11 mouse cellular contexts compared by ENCODE assay signal in genomic region chr4:138041566-138042256, GRCm38 (mm10). TPM values are rescaled to one million over a fixed set of nuclear protein-coding genes. Genes with fewer than 3 reads are reported as not detected.
DNase-seq lines count a peak whose midpoint lies in the region; ATAC-seq and TF ChIP-seq lines count a peak whose summit lies in the region.
"Had no signal": no experiment of that assay in that cellular context is flagged by ENCODE, and none has a peak within 500 bp of the region (broad histone marks: within the 10 kb centered on the region; RNA-seq: fewer than 3 reads in every experiment).

No protein-coding gene starts in this region.

- no peak for TF ChIP-seq CTCF in midbrain, postnatal 0 days (IDR thresholded peaks at IDR 0.05)
- no peak for TF ChIP-seq CTCF in stomach, postnatal 0 days (IDR thresholded peaks at IDR 0.05; ENCODE audit: low read depth)

- TF ChIP-seq EP300 in stomach, postnatal 0 days (optimal IDR thresholded peaks at IDR 0.05): no peak

- H3K36me3 ChIP-seq in midbrain, embryonic 12.5 days: peaks cover 29% of the 10 kb centered on the region
- H3K36me3 ChIP-seq in midbrain, postnatal 0 days (ENCODE audit: insufficient read depth, low read length): no peaks in the 10 kb centered on the region
- H3K36me3 ChIP-seq in stomach, postnatal 0 days (ENCODE audit: control insufficient read depth, insufficient read depth, low read length): peaks cover 7% of the 10 kb centered on the region

- H3K4me1 ChIP-seq in midbrain, embryonic 12.5 days: peaks cover 9% of the 10 kb centered on the region
- peaks cover 5% of the 10 kb centered on the region for H3K4me1 ChIP-seq in midbrain, postnatal 0 days (ENCODE audit: insufficient read depth, low read length)
- no peaks in the 10 kb centered on the region for H3K4me1 ChIP-seq in stomach, postnatal 0 days (replicated peaks; ENCODE audit: control insufficient read depth, insufficient read depth)

- H3K4me3 ChIP-seq in midbrain, embryonic 12.5 days: no peak overlapping the region
- no peak overlapping the region for H3K4me3 ChIP-seq in midbrain, postnatal 0 days (ENCODE audit: low read depth, low read length)
- H3K4me3 ChIP-seq in stomach, postnatal 0 days (ENCODE audit: low read depth, low read length): no peak overlapping the region
- H3K4me3 ChIP-seq: heart, embryonic 12.5 days; intestine, embryonic 15.5 days had no signal

- no peaks in the 10 kb centered on the region for H3K9me3 ChIP-seq in midbrain, embryonic 12.5 days
- H3K9me3 ChIP-seq in midbrain, postnatal 0 days (ENCODE audit: low read length): no peaks in the 10 kb centered on the region
- H3K9me3 ChIP-seq in stomach, postnatal 0 days (ENCODE audit: control insufficient read depth, low read length): no peaks in the 10 kb centered on the region
- H3K9me3 ChIP-seq: intestine, embryonic 15.5 days had no signal

- WGBS in midbrain, embryonic 12.5 days: 80% methylated on average over 12 of the region's 12 CpGs
- WGBS in midbrain, postnatal 0 days: 52% methylated on average over 12 of the region's 12 CpGs
- WGBS in stomach, postnatal 0 days: 61% methylated on average over 12 of the region's 12 CpGs

- no peak overlapping the region for H3K9ac ChIP-seq in midbrain, embryonic 12.5 days (replicated peaks)
- H3K9ac ChIP-seq in midbrain, postnatal 0 days (replicated peaks; ENCODE audit: low read length, poor library complexity, severe bottlenecking): no peak overlapping the region
- no peak overlapping the region for H3K9ac ChIP-seq in stomach, postnatal 0 days (ENCODE audit: low read length)
- H3K9ac ChIP-seq: heart, embryonic 12.5 days; intestine, embryonic 15.5 days had no signal

- peak overlapping the region; percentile 20; the same call in 1 of the 2 replicates for H3K27ac ChIP-seq in midbrain, embryonic 12.5 days (replicated peaks)
- no peak overlapping the region for H3K27ac ChIP-seq in midbrain, postnatal 0 days (ENCODE audit: low read depth, low read length)
- H3K27ac ChIP-seq in stomach, postnatal 0 days (replicated peaks): peak overlapping the region; percentile 58; the same call in 1 of the 2 replicates
- H3K27ac ChIP-seq: intestine, embryonic 15.5 days had no signal

- no peak overlapping the region for H3K4me2 ChIP-seq in midbrain, embryonic 12.5 days (replicated peaks)
- no peak overlapping the region for H3K4me2 ChIP-seq in midbrain, postnatal 0 days (ENCODE audit: low read depth, low read length, poor library complexity, severe bottlenecking)
- no peak overlapping the region for H3K4me2 ChIP-seq in stomach, postnatal 0 days (replicated peaks; ENCODE audit: low read depth)
- H3K4me2 ChIP-seq: heart, embryonic 12.5 days; intestine, embryonic 15.5 days had no signal

- H3K27me3 ChIP-seq in midbrain, embryonic 12.5 days: no peaks in the 10 kb centered on the region
- no peaks in the 10 kb centered on the region for H3K27me3 ChIP-seq in midbrain, postnatal 0 days (ENCODE audit: insufficient read depth, low read length)
- no peaks in the 10 kb centered on the region for H3K27me3 ChIP-seq in stomach, postnatal 0 days (ENCODE audit: control insufficient read depth, insufficient read depth, low read length)
- H3K27me3 ChIP-seq: heart, embryonic 12.5 days; intestine, embryonic 15.5 days had no signal

- DNase-seq in heart, adult 8-10 months (ENCODE audit: low spot score): peak; percentile 20
- no peak for DNase-seq in heart, postnatal 10 days
- no peak for DNase-seq in midbrain, postnatal 0 days (ENCODE audit: low spot score)
- DNase-seq in stomach, postnatal 0 days (ENCODE audit: low spot score): no peak
- DNase-seq in thymus, postnatal 4 days: no peak
- DNase-seq: cerebellum, adult 9-11 months; liver had no signal

- no peak for ATAC-seq in midbrain, embryonic 12.5 days (ENCODE audit: low FRiP score, low read depth)
- no peak for ATAC-seq in midbrain, postnatal 0 days (ENCODE audit: low FRiP score)
- ATAC-seq in granulocyte monocyte progenitor cell, adult 5-6 weeks (replicated peaks; ENCODE audit: poor library complexity, severe bottlenecking): peak; percentile 69
- ATAC-seq in stomach, postnatal 0 days (ENCODE audit: low FRiP score, low TSS enrichment): no peak
- ATAC-seq: intestine, embryonic 15.5 days had no signal

- intact Hi-C loops in heart, postnatal 10 days (cut with DNase I): no loop called here

RNA-seq across cellular contexts. Expression of gene Eif4g3, which starts 48.9 kb away (rescaled TPM):
- 10 to 100 TPM; 36.5 to 42.9 (median 41.0) TPM for total RNA-seq in heart, adult 8-10 months (2022)
- total RNA-seq in heart, postnatal 10 days (2021): 10 to 100 TPM; 59.1 to 60.6 TPM
- 61.6 and 62.8 TPM in 2 replicates for polyA plus RNA-seq in midbrain, embryonic 12.5 days (2016; fragmentation: Nextera tagmentation; extraction: Ambion mirVana)
- 70.0 and 92.2 TPM in 2 replicates for total RNA-seq in midbrain, postnatal 0 days (2014; rRNA removed)
- polyA plus RNA-seq in midbrain, postnatal 0 days (2015; fragmentation: Nextera tagmentation; extraction: Ambion mirVana): 36.0 and 42.4 TPM in 2 replicates
- total RNA-seq in granulocyte monocyte progenitor cell, adult 5-6 weeks (2014; fragmentation: Nextera tagmentation): 67.7 and 72.3 TPM in 2 replicates
- 29.3 and 39.1 TPM in 2 replicates for total RNA-seq in granulocyte monocyte progenitor cell, adult 5-6 weeks (2017)
- 11.4 and 11.9 TPM in 2 replicates for polyA plus RNA-seq in stomach, postnatal 0 days (2015; fragmentation: Nextera tagmentation; extraction: Ambion mirVana)
